Mouse (Mus musculus) embryo, embryonic 9.5 days (tissue): ENCODE measurements around the gene Kank4.
"Not testable (repeated sequence)": the region's sequence is repeated elsewhere in the genome, so short reads cannot be mapped to it uniquely, and the experiment has no call there.

Experiments used
- DNase-seq: peaks from one replicate; pipeline ENCODE4 v3.0.0-alpha.2; 2017; ENCODE audit errors: extremely low spot score

Gene Kank4

GRCm38 (mm10) chr4:98817184-98817911 is at the start of gene Kank4:
Kank4 (minus strand) TSS chr4:98817537.
- peak; percentile 54 for DNase-seq

GRCm38 (mm10) chr4:98865386-98866237 is 48.3 kb upstream of the Kank4 start:
- DNase-seq, result no peak

- DNase-seq, result no peak
Measured at GRCm38 (mm10) chr4:98864546-98864945, 47.2 kb upstream of the Kank4 start.

- no peak for DNase-seq
Measured at GRCm38 (mm10) chr4:98864094-98864493, 46.8 kb upstream of the Kank4 start.

GRCm38 (mm10) chr4:98863451-98863850 is 46.1 kb upstream of the Kank4 start:
- DNase-seq, result no peak

- DNase-seq, result no peak
Measured at GRCm38 (mm10) chr4:98858151-98858855, 41.0 kb upstream of the Kank4 start.

GRCm38 (mm10) chr4:98857037-98857648 is 39.8 kb upstream of the Kank4 start:
- no peak for DNase-seq

- DNase-seq, result no peak
Measured at GRCm38 (mm10) chr4:98853926-98854325, 36.6 kb upstream of the Kank4 start.

GRCm38 (mm10) chr4:98850485-98850884 is 33.1 kb upstream of the Kank4 start:
- not testable (repeated sequence) for DNase-seq

GRCm38 (mm10) chr4:98847120-98847885 is 30.0 kb upstream of the Kank4 start:
- no peak for DNase-seq

- no peak for DNase-seq
Measured at GRCm38 (mm10) chr4:98846396-98846795, 29.1 kb upstream of the Kank4 start.

GRCm38 (mm10) chr4:98845687-98846125 is 28.4 kb upstream of the Kank4 start:
- no peak for DNase-seq

- DNase-seq, result no peak
Measured at GRCm38 (mm10) chr4:98845201-98845600, 27.9 kb upstream of the Kank4 start.

- no peak for DNase-seq
Measured at GRCm38 (mm10) chr4:98843906-98844597, 26.7 kb upstream of the Kank4 start.

- not testable (repeated sequence) for DNase-seq
Measured at GRCm38 (mm10) chr4:98841251-98841650, 23.9 kb upstream of the Kank4 start.

- DNase-seq, result no peak
Measured at GRCm38 (mm10) chr4:98840526-98840925, 23.2 kb upstream of the Kank4 start.

GRCm38 (mm10) chr4:98838913-98839312 is 21.6 kb upstream of the Kank4 start:
- DNase-seq, result no peak

GRCm38 (mm10) chr4:98837715-98838505 is 20.6 kb upstream of the Kank4 start:
- DNase-seq, result no peak

GRCm38 (mm10) chr4:98836519-98836918 is 19.2 kb upstream of the Kank4 start:
- no peak for DNase-seq

GRCm38 (mm10) chr4:98834782-98835181 is 17.4 kb upstream of the Kank4 start:
- DNase-seq, result no peak
